Mouse (Mus musculus): ENCODE measurements around the gene Rapgef6. TPM values are rescaled to one million over a fixed set of nuclear protein-coding genes. Genes with fewer than 3 reads are reported as not detected.

The Rapgef6 gene
- polyA plus RNA-seq, 1 experiment from 2014 or later: 31.9 TPM

- Histone ChIP-seq H3K4me2 (no peak overlapping the region), H3K9ac (no peak overlapping the region), H3K4me3 (no peak overlapping the region), H3K36me3 (peaks cover 31% of the 10 kb centered on the region), H3K27me3 (no peaks in the 10 kb centered on the region), H3K27ac (no peak overlapping the region), H3K9me3 (no peaks in the 10 kb centered on the region), H3K4me1 (no peaks in the 10 kb centered on the region)
- 93% methylated on average over 7 of the region's 7 CpGs for WGBS
- no peak for ATAC-seq (ENCODE audit: insufficient number of reproducible peaks, low FRiP score, low TSS enrichment, low read depth)
Measured at GRCm38 (mm10) chr11:54698636-54699035, 176.0 kb downstream of the Rapgef6 start.

DNA sequence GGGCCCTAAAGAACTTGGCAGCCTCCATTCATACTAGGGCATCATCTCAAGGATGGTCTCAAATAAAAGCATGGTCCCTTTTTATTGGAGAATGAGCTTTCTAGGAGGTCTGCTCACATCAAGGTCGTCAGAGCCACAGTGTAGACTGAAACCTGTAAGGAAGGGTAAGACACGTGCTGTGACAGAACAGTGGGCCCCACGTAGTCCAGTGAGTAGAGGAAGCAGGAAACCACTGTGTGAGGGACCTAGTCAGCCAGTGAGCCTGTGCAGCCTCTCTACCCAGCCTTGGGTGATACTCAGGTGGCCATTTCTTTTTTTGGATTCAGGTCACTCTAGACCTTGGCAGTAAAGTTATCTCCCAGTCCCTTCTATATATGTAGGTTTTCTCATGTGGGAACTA is 177.3 kb downstream of the Rapgef6 start:
- WGBS: 75% methylated on average over 3 of the region's 3 CpGs
- H3K4me1 ChIP-seq: no peaks in the 10 kb centered on the region
- H3K4me2 ChIP-seq: no peak overlapping the region
- peaks cover 21% of the 10 kb centered on the region for H3K36me3 ChIP-seq
- H3K27me3 ChIP-seq: no peaks in the 10 kb centered on the region
- no peaks in the 10 kb centered on the region for H3K9me3 ChIP-seq
- H3K4me3 ChIP-seq: no peak overlapping the region
- no peak for ATAC-seq (ENCODE audit: insufficient number of reproducible peaks, low FRiP score, low TSS enrichment, low read depth)
- no peak overlapping the region for H3K9ac ChIP-seq
- H3K27ac ChIP-seq: no peak overlapping the region

- Histone ChIP-seq H3K4me3 (no peak overlapping the region), H3K4me1 (no peaks in the 10 kb centered on the region), H3K9ac (no peak overlapping the region), H3K4me2 (no peak overlapping the region), H3K27ac (no peak overlapping the region), H3K27me3 (no peaks in the 10 kb centered on the region), H3K36me3 (peaks cover 8% of the 10 kb centered on the region; the same call in 1 of the 2 replicates), H3K9me3 (no peaks in the 10 kb centered on the region)
- WGBS: 89% methylated on average over 8 of the region's 8 CpGs
- no peak for ATAC-seq (ENCODE audit: insufficient number of reproducible peaks, low FRiP score, low TSS enrichment, low read depth)
Measured at GRCm38 (mm10) chr11:54701848-54702247, 179.2 kb downstream of the Rapgef6 start.

DNA sequence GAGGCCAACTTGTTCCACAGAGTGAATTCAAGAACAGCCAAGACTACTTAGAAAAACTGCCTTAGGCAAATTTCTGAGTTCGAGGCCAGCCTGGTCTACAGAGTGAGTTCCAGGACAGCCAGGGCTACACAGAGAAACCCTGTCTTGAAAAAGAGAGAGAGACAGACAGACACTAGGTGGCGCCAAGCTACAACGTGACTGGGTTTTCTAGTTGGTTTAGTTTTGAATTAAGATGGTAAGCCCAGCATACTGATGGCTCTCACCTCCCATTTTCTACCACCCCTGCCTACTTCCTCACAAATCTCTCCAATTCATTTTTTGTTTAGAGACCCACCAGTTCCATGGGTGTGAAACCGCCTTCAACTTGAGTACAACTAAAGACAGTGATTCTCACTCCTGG is 180.7 kb downstream of the Rapgef6 start:
- Histone ChIP-seq H3K27ac (no peak overlapping the region), H3K4me2 (no peak overlapping the region), H3K36me3 (0 out of 2 replicates have a peak, but pooled peaks cover 4% of the 10 kb centered on the region), H3K9ac (no peak overlapping the region), H3K4me3 (no peak overlapping the region), H3K4me1 (no peaks in the 10 kb centered on the region), H3K27me3 (no peaks in the 10 kb centered on the region), H3K9me3 (no peaks in the 10 kb centered on the region)
- ATAC-seq (ENCODE audit: insufficient number of reproducible peaks, low FRiP score, low TSS enrichment, low read depth): no peak
- WGBS: 35% methylated on average over 4 of the region's 4 CpGs

DNA sequence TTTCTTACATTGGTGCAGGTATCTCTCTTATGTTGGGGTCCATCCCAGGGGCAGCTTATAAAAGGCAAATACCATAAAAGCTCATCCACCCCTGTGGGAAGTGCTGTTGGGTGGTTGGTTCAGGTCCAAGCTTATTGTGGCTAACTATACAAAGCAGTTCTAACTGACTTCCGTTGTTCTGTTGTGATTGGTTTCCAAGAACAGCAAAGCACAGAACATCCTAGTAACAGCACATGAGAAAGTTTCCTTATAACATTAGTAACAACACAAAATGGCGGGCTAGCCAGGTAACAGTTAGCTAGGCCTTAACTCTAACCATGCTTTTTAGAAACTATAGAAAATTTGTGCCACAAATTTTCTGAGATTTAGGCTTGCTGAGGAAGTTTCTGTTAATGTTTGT is 185.5 kb downstream of the Rapgef6 start:
- no peak for ATAC-seq (ENCODE audit: insufficient number of reproducible peaks, low FRiP score, low TSS enrichment, low read depth)
- WGBS: 89% methylated on average over 2 of the region's 2 CpGs
- no peak overlapping the region for H3K9ac ChIP-seq

DNA sequence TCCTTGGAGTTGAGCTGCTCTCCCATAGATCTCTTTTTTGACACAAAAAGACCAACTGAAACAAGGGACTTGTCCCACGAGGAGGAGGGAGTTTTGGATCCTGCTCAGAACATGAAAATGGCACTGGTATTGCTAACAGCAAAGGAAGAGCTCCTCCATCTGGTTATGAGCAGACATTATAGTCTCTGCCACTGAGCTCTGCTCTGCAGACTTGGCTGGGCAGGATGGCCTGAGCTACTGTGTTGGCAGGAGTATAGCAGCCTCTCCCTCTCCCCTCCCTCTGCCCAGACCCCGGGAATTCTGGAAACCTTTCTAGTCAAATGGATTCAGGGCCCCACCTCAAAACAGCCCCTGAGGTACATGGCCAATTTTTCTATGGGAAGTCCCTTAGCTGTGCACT is 187.0 kb downstream of the Rapgef6 start:
- H3K4me3 ChIP-seq: no peak overlapping the region
- H3K9me3 ChIP-seq: no peaks in the 10 kb centered on the region
- peaks cover 5% of the 10 kb centered on the region; the same call in 1 of the 2 replicates for H3K36me3 ChIP-seq
- no peak overlapping the region for H3K9ac ChIP-seq
- H3K4me1 ChIP-seq: no peaks in the 10 kb centered on the region
- H3K4me2 ChIP-seq: no peak overlapping the region
- no peak for ATAC-seq (ENCODE audit: insufficient number of reproducible peaks, low FRiP score, low TSS enrichment, low read depth)
- no peaks in the 10 kb centered on the region for H3K27me3 ChIP-seq
- 54% methylated on average over 2 of the region's 2 CpGs for WGBS
- H3K27ac ChIP-seq: no peak overlapping the region

More for the DNA sequence above, 185.5 kb downstream of the Rapgef6 start:
- Histone ChIP-seq H3K36me3 (peaks cover 5% of the 10 kb centered on the region; the same call in 1 of the 2 replicates), H3K4me1 (no peaks in the 10 kb centered on the region), H3K9me3 (no peaks in the 10 kb centered on the region), H3K27ac (no peak overlapping the region), H3K27me3 (no peaks in the 10 kb centered on the region), H3K4me3 (no peak overlapping the region), H3K4me2 (no peak overlapping the region)

GRCm38 (mm10) chr11:54710512-54711293 is 188.1 kb downstream of the Rapgef6 start:
- ATAC-seq (ENCODE audit: insufficient number of reproducible peaks, low FRiP score, low TSS enrichment, low read depth): no peak
- Histone ChIP-seq H3K9me3 (no peaks in the 10 kb centered on the region), H3K27me3 (no peaks in the 10 kb centered on the region), H3K36me3 (peaks cover 7% of the 10 kb centered on the region; the same call in 1 of the 2 replicates), H3K4me3 (no peak overlapping the region), H3K27ac (no peak overlapping the region), H3K9ac (no peak overlapping the region), H3K4me2 (no peak overlapping the region), H3K4me1 (no peaks in the 10 kb centered on the region)
- WGBS: 90% methylated on average over 4 of the region's 4 CpGs

- 67% methylated on average over 2 of the region's 2 CpGs for WGBS
- no peak for ATAC-seq (ENCODE audit: insufficient number of reproducible peaks, low FRiP score, low TSS enrichment, low read depth)
Measured at GRCm38 (mm10) chr11:54712849-54713248, 190.2 kb downstream of the Rapgef6 start.

GRCm38 (mm10) chr11:54717893-54718292 is 195.2 kb downstream of the Rapgef6 start:
- no peak overlapping the region for H3K27ac ChIP-seq
- H3K9ac ChIP-seq: no peak overlapping the region
- no peaks in the 10 kb centered on the region for H3K9me3 ChIP-seq
- no peak overlapping the region for H3K4me3 ChIP-seq
- 90% methylated on average over 3 of the region's 3 CpGs for WGBS
- H3K4me2 ChIP-seq: no peak overlapping the region
- no peak for ATAC-seq (ENCODE audit: insufficient number of reproducible peaks, low FRiP score, low TSS enrichment, low read depth)
- H3K27me3 ChIP-seq: no peaks in the 10 kb centered on the region
- peaks cover 58% of the 10 kb centered on the region for H3K36me3 ChIP-seq
- no peaks in the 10 kb centered on the region for H3K4me1 ChIP-seq

More at GRCm38 (mm10) chr11:54712849-54713248, 190.2 kb downstream of the Rapgef6 start:
- Histone ChIP-seq H3K27ac (no peak overlapping the region), H3K4me3 (no peak overlapping the region), H3K36me3 (peaks cover 24% of the 10 kb centered on the region), H3K4me1 (no peaks in the 10 kb centered on the region), H3K9me3 (no peaks in the 10 kb centered on the region), H3K9ac (no peak overlapping the region), H3K4me2 (no peak overlapping the region), H3K27me3 (no peaks in the 10 kb centered on the region)

- Histone ChIP-seq H3K9ac (no peak overlapping the region), H3K27ac (no peak overlapping the region), H3K4me1 (no peaks in the 10 kb centered on the region), H3K9me3 (no peaks in the 10 kb centered on the region), H3K4me2 (no peak overlapping the region), H3K27me3 (no peaks in the 10 kb centered on the region), H3K36me3 (peaks cover 65% of the 10 kb centered on the region), H3K4me3 (no peak overlapping the region)
- ATAC-seq (ENCODE audit: insufficient number of reproducible peaks, low FRiP score, low TSS enrichment, low read depth): no peak
- WGBS: 91% methylated on average over 3 of the region's 3 CpGs
Measured at GRCm38 (mm10) chr11:54718601-54719000, 196.0 kb downstream of the Rapgef6 start.

DNA sequence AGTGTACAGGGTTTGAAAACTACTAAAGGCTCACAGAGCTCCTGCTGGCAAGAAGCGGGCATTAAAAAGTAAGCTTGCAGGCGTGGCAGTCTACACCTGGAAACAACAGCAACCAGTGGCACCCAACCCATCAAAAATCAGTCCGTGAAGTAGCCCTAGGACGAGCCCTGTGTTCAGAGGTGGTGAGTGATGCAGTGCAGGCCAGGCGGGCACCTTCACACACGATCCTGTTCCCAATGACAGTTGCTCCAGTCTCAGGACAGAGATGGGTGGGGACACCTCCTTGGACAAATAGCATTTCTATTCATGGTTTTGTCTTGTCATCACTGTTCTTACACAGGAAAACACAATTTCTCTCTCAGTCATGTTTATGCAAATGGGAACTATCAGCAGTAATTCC is 199.4 kb downstream of the Rapgef6 start:
- 75% methylated on average over 6 of the region's 6 CpGs for WGBS
- Histone ChIP-seq H3K36me3 (peaks cover 57% of the 10 kb centered on the region), H3K27me3 (no peaks in the 10 kb centered on the region), H3K4me3 (no peak overlapping the region), H3K9me3 (no peaks in the 10 kb centered on the region), H3K27ac (no peak overlapping the region), H3K4me1 (peaks cover 4% of the 10 kb centered on the region), H3K9ac (no peak overlapping the region), H3K4me2 (no peak overlapping the region)
- ATAC-seq (ENCODE audit: insufficient number of reproducible peaks, low FRiP score, low TSS enrichment, low read depth): no peak

GRCm38 (mm10) chr11:54724353-54725034 is 201.8 kb downstream of the Rapgef6 start:
- Histone ChIP-seq H3K9ac (no peak overlapping the region), H3K4me2 (no peak overlapping the region), H3K27me3 (no peaks in the 10 kb centered on the region), H3K9me3 (no peaks in the 10 kb centered on the region), H3K4me1 (peaks cover 4% of the 10 kb centered on the region), H3K4me3 (no peak overlapping the region), H3K27ac (no peak overlapping the region), H3K36me3 (peaks cover 49% of the 10 kb centered on the region)
- ATAC-seq (ENCODE audit: insufficient number of reproducible peaks, low FRiP score, low TSS enrichment, low read depth): 0 out of 2 replicates have a peak, but pooled peaks have one; percentile 30
- WGBS: 77% methylated on average over 4 of the region's 4 CpGs
